11 mouse cellular contexts compared by ENCODE assay signal in genomic region chr5:123416566-123417518, GRCm38 (mm10). TPM values are rescaled to one million over a fixed set of nuclear protein-coding genes. Genes with fewer than 3 reads are reported as not detected.
DNase-seq lines count a peak whose midpoint lies in the region; ATAC-seq lines count a peak whose summit lies in the region.
"Had no signal": no experiment of that assay in that cellular context is flagged by ENCODE, and none has a peak within 500 bp of the region (broad histone marks: within the 10 kb centered on the region; RNA-seq: fewer than 3 reads in every experiment).

No protein-coding gene starts in this region.

- ATAC-seq in cerebellum, adult (ENCODE audit: insufficient number of reproducible peaks, low FRiP score, low TSS enrichment), result no peak
- peak; percentile 63 for ATAC-seq in megakaryocyte-erythroid progenitor cell, adult 5-6 weeks (replicated peaks; ENCODE audit: low FRiP score, low TSS enrichment, poor library complexity, severe bottlenecking)

- intact Hi-C loops in left cerebral cortex, postnatal 4 days (cut with DNase I), result no loop called here
- intact Hi-C loops in left cerebral cortex, postnatal 36 days (cut with DNase I), result no loop called here

- peak; percentile 31 for DNase-seq in cerebellum, adult 9-11 months
- DNase-seq in left cerebral cortex, postnatal 4 days, result peak; percentile 14
- DNase-seq in left cerebral cortex, postnatal 36 days (ENCODE audit: low spot score in 2 of 2), result no peak
- peak; percentile 83 for DNase-seq in gastrocnemius, adult 18-20 months (ENCODE audit: low spot score)
- no peak for DNase-seq in spleen, postnatal 36 days (ENCODE audit: low spot score in 2 of 2)
- DNase-seq in spleen, adult 12 weeks (ENCODE audit: low spot score), result no peak
- DNase-seq: liver, embryonic 13.5 days; right cerebral cortex, adult 18-20 months; thymus, postnatal 14 days had no signal

RNA-seq across cellular contexts. Expression of gene Mlxip, which starts 22.2 kb away (rescaled TPM):
- total RNA-seq in left cerebral cortex, postnatal 4 days (2021), result 10 to 100 TPM; 29.9 to 30.0 TPM
- 10 to 100 TPM; 15.3 to 19.4 TPM for total RNA-seq in left cerebral cortex, postnatal 36 days (2021)
- total RNA-seq in gastrocnemius, adult 18-20 months (2021), result 10 to 100 TPM; 59.3 to 63.2 TPM
- total RNA-seq in megakaryocyte-erythroid progenitor cell, adult 5-6 weeks (2014; fragmentation: Nextera tagmentation), result 25.0 and 30.1 TPM in 2 replicates
- total RNA-seq in megakaryocyte-erythroid progenitor cell, adult 5-6 weeks (2017), result 5.1 and 7.9 TPM in 2 replicates

Comparison
In these comparisons a context has a peak if more than half of its experiments do, and no peak if none do; other contexts are left out.
1. DNase-seq: peak in cerebellum, adult 9-11 months (single experiment), left cerebral cortex, postnatal 4 days (single experiment) and gastrocnemius, adult 18-20 months (single experiment); none in left cerebral cortex, postnatal 36 days (0 of 2), spleen, postnatal 36 days (0 of 2) and spleen, adult 12 weeks (single experiment).